Mouse (Mus musculus): Measurements from ENCODE around the gene Setd1b. TPM values are rescaled to one million over a fixed set of nuclear protein-coding genes. Genes with fewer than 3 reads are reported as not detected.

Setd1b gene
- total and polyA plus RNA-seq, 3 experiments: 0.50 to 9.1 (median 2.3) TPM

DNA sequence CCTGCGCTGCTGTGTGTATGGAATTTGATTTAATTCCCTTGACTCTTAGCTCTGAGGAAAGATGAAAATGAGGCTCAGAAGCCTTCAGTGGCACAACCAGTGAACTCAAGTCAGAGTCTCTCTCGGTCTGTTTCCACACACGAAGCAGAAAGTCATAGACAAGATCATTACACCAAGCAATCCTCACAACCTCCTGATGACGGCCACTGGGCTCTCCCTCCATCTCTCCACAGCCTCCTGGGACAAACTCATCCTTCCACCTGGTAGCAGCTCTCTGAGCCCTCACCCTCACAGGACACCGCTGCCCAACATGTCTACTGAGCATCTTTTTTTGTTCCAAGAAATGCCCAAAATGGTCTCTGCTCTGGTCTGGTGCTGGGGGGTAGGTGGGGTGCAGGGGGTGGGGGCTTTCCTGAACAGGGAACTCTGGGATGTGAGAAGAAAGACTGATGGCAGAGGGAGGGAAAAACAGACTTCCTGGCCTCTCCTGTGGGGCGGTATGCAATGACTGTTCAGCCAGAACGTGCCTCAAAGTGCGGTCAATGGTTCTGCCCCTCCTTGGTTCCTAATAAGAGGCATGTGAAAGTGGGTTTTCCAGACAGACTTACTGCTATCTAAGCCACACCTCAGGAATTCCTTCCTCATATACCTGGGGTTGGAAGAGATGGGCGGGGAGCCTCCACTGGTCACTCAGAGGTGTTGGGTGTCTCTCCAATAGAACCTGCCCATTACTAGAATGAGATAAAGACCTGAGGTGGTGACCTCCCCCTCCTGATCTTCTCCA, 11.8 kb upstream of the Setd1b start:
- Histone ChIP-seq H3K4me2 (ENCODE audit: insufficient read depth, low read depth, poor library complexity, severe bottlenecking) (peak overlapping the region; percentile 87), H3K4me1 (ENCODE audit: control insufficient read depth in 1 of 2, insufficient read depth in 2 of 2) (peaks cover 7 to 84% of the 10 kb centered on the region in 2 experiments), H3K4me3 (replicated peaks in 1 of 3; ENCODE audit: low read depth in 2 of 3, low read length in 2 of 3, poor library complexity in 1 of 3) (peak overlapping the region; percentile 72 to 98 (median 79)), H3K9me3 (replicated peaks; ENCODE audit: low read length) (no peaks in the 10 kb centered on the region), H3K9ac (ENCODE audit: insufficient read depth, low read depth) (peak overlapping the region; percentile 72), H3K36me3 (replicated peaks in 1 of 2; ENCODE audit: control insufficient read depth in 1 of 2, insufficient read depth in 1 of 2, low read length in 1 of 2) (peaks cover 13 to 39% of the 10 kb centered on the region in 2 experiments), H3K27me3 (replicated peaks) (no peaks in the 10 kb centered on the region), H3K27ac (ENCODE audit: insufficient read depth, low read depth) (peak overlapping the region; percentile 98), H3K79me2 (replicated peaks; ENCODE audit: control insufficient read depth, extremely low read depth, insufficient read depth, poor library complexity, severe bottlenecking) (peaks cover 47% of the 10 kb centered on the region)
- in situ Hi-C loops (cut with MboI; ENCODE audit: low pct_ligation_motif_present, low pct_unique_long_range_greater_than_20kb, low sequenced_read_pairs) (loop anchor here (5.0 kb wide), 1 partner anchor 68 kb away; no protein-coding TSS in a partner anchor), dilution Hi-C loops (cut with MboI; ENCODE audit: extremely low pct_ligation_motif_present, extremely low pct_unique_long_range_greater_than_20kb, low sequenced_read_pairs) (no loop called here)
- no peak for DNase-seq (ENCODE audit: extremely low read depth)
- peak; percentile 59 for TF ChIP-seq BHLHE40 (IDR thresholded peaks at IDR 0.05; ENCODE audit: low read depth, low read length)
- TF ChIP-seq MAX (IDR thresholded peaks at IDR 0.05; ENCODE audit: low read length): peak; percentile 31; the same call in 1 of the 2 replicates
- 0 out of 2 replicates have a peak, but pooled peaks have one; percentile 27 for TF ChIP-seq TCF12 (IDR thresholded peaks at IDR 0.05; ENCODE audit: low read depth, low read length)
- TF ChIP-seq MEF2A (IDR thresholded peaks at IDR 0.05; ENCODE audit: borderline replicate concordance, low read depth, low read length): no peak
- TF ChIP-seq NRF1 (IDR thresholded peaks at IDR 0.05; ENCODE audit: low read depth, low read length): no peak

DNA sequence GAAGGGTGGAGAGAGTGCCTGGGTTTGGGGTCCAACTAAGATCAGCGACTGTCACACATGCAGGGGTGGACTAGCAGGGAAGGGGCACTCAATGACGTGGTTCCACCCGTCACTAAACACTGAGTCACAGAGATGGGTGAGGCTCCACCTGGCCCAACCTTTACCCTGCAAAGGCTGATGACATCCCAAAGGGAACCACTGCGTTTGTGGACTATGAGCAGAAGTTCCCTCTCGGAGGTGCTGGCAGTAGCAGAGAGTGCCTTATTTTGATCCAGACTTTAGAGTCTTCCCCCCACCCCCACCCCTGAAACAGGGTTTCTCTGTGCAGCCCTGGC, 11.2 kb upstream of the Setd1b start:
- in situ Hi-C loops (cut with MboI; ENCODE audit: low pct_ligation_motif_present, low pct_unique_long_range_greater_than_20kb, low sequenced_read_pairs) (loop anchor here (5.0 kb wide), 1 partner anchor 68 kb away; no protein-coding TSS in a partner anchor), dilution Hi-C loops (cut with MboI; ENCODE audit: extremely low pct_ligation_motif_present, extremely low pct_unique_long_range_greater_than_20kb, low sequenced_read_pairs) (no loop called here)
- TF ChIP-seq HCFC1 (IDR thresholded peaks at IDR 0.05; ENCODE audit: low read depth, low read length) (no peak), SMC3 (IDR thresholded peaks at IDR 0.05; ENCODE audit: low read depth, low read length) (no peak), JUN (IDR thresholded peaks at IDR 0.05; ENCODE audit: insufficient read depth, low read depth, low read length) (no peak), MAZ (IDR thresholded peaks at IDR 0.05; ENCODE audit: low read depth, low read length) (no peak), USF1 (IDR thresholded peaks at IDR 0.05; ENCODE audit: low read depth, low read length) (no peak), TCF12 (IDR thresholded peaks at IDR 0.05; ENCODE audit: low read depth, low read length) (no peak), ZKSCAN1 (IDR thresholded peaks at IDR 0.05; ENCODE audit: borderline replicate concordance, low read depth, low read length) (no peak), POLR2A (IDR thresholded peaks at IDR 0.05; ENCODE audit: low read depth, low read length) (no peak), POLR2AphosphoS2 (IDR thresholded peaks at IDR 0.05; ENCODE audit: low read depth, low read length) (no peak), IRF4 (IDR thresholded peaks at IDR 0.05; ENCODE audit: low read depth, low read length) (no peak), SIN3A (IDR thresholded peaks at IDR 0.05; ENCODE audit: low read length) (no peak), MYC (IDR thresholded peaks at IDR 0.05; ENCODE audit: low read depth, low read length) (no peak), E2F4 (IDR thresholded peaks at IDR 0.05; ENCODE audit: insufficient replicate concordance, low read depth, low read length) (no peak), MEF2A (IDR thresholded peaks at IDR 0.05; ENCODE audit: borderline replicate concordance, low read depth, low read length) (no peak), ZC3H11A (IDR thresholded peaks at IDR 0.05; ENCODE audit: low read depth, low read length) (no peak), RCOR1 (conservative IDR thresholded peaks at IDR 0.05; ENCODE audit: low read depth, low read length) (no peak), KAT2A (IDR thresholded peaks at IDR 0.05; ENCODE audit: insufficient replicate concordance, low read length) (no peak)
- Histone ChIP-seq H3K27ac (ENCODE audit: insufficient read depth, low read depth) (peak overlapping the region; percentile 98; the same call in 1 of the 2 replicates), H3K36me3 (replicated peaks in 1 of 2; ENCODE audit: control insufficient read depth in 1 of 2, insufficient read depth in 1 of 2, low read length in 1 of 2) (peaks cover 18 to 42% of the 10 kb centered on the region in 2 experiments), H3K27me3 (replicated peaks) (no peaks in the 10 kb centered on the region), H3K79me2 (replicated peaks; ENCODE audit: control insufficient read depth, extremely low read depth, insufficient read depth, poor library complexity, severe bottlenecking) (peaks cover 47% of the 10 kb centered on the region), H3K9ac (ENCODE audit: insufficient read depth, low read depth) (peak overlapping the region; percentile 72), H3K9me3 (replicated peaks; ENCODE audit: low read length) (no peaks in the 10 kb centered on the region), H3K4me1 (ENCODE audit: control insufficient read depth in 1 of 2, insufficient read depth in 2 of 2) (peaks cover 10 to 84% of the 10 kb centered on the region in 2 experiments), H3K4me2 (ENCODE audit: insufficient read depth, low read depth, poor library complexity, severe bottlenecking) (peak overlapping the region; percentile 87), H3K4me3 (replicated peaks in 1 of 3; ENCODE audit: low read depth in 2 of 3, low read length in 2 of 3, poor library complexity in 1 of 3) (peak overlapping the region; percentile 72 to 98 (median 79))
- no peak for DNase-seq (ENCODE audit: extremely low read depth)
